Mouse (Mus musculus): ENCODE measurements around the gene Gpr6. TPM values are rescaled to one million over a fixed set of nuclear protein-coding genes. Genes with fewer than 3 reads are reported as not detected.
A peak's percentile ranks its signal among the peaks of the same experiment; 100 is the strongest.

Gpr6 gene
- not detected in 2 replicates for total RNA-seq (2021)
- long read RNA-seq, experiment 1, result 0 reads
- long read RNA-seq, experiment 2, result 0 reads

DNA sequence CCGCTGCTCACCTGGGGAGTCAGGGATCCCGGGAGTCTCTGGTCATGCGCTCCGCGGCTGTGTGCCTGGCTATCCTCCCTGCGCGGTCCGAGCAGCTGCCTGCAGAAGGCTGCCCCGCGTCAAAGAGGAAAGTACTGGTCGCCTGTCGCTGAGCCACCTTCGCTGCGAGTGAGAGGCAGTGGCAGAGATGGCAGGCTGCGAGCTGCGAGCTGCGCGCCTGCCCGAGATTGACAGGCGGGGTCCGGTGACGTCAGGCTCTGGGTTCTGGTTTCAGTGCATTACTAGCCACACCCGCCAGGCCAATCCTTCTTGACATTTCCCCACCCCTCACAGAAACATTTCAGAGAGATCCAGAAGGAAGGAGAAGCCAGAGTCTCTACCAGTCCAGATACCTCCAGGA is at the start of gene Gpr6:
Gene Gpr6, minus strand, starts transcription at position 170 of the 400 bp plus-strand sequence.
- no peak for DNase-seq

DNA sequence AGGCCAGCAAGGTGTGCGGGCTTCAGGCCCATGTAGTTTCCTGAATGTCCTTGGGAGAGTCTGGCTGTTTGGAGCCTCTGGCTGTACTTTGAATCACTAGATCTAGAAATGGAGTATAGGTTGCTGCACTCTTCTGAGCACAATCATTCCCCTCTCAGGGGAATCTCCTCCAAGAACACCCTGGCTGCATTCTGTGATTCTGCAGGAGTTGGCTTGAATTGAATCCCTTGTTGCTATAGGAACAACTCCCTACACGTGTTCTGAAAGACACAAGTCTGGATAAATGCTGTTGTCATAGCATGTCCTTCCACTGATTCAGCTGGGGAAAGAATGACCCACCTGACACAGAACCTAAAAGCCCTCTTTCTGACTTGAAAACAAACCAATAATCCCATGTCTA is 28.0 kb upstream of the Gpr6 start:
- DNase-seq, result no peak

DNA sequence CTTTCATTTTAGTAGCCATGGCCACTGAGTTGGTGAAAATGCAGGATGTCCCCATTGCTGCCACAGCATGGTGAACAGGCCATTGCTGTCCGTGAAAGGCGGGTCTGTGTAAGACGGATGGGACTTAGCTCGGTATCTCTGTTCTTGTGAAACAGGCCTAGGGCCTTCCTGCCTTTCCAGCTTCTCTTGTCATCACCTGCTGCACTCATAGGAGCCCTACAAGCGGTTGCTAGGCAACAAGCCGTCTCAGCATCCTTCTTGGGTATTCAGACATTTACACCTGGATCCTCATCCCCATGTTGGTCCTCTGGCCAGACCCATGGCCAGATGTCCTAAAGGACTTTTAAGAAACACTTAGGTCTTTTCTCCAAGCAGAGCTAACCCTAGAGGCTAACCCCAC is 26.1 kb upstream of the Gpr6 start:
- DNase-seq, result no peak

DNA sequence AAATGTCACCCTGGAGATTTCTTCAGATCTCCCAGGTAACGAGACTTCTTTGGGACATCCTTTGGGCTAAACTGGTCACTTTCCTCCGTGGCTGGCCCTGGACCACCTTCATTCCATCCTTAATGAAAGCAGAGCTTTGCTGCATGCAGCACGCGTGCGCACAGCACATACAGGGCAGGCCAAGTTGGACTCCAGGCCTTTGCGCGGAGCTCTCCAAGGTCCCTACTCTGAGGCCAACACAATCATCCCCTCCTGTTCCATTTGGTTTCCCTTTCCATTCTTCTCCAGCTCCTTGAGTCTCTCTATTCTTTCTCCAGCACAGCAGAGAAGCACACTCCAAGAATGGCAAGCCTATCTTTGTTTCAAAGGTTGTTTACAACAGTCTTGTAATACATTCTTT is 16.8 kb upstream of the Gpr6 start:
- DNase-seq, result peak; percentile 25

DNA sequence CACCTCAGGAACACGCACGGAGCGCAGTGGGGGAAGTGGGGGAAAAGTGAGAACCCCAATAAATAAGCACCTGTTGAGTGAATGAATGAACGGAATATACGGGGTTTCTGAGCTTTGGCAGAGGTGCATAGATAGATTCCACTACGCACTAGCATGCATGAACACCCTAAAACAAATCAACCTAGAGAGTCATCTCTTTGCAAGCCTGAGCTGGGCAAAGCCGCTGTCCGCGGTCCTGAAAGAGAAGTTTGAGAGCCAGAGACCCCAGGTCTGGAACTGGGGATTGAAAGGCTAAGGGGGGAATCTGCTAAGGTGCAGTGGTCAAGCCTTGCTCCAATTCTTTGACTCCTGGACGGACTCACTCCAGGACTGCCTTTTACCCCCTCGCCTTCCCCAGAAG is 389 bp downstream of the Gpr6 start:
- DNase-seq, result peak; percentile 63

DNA sequence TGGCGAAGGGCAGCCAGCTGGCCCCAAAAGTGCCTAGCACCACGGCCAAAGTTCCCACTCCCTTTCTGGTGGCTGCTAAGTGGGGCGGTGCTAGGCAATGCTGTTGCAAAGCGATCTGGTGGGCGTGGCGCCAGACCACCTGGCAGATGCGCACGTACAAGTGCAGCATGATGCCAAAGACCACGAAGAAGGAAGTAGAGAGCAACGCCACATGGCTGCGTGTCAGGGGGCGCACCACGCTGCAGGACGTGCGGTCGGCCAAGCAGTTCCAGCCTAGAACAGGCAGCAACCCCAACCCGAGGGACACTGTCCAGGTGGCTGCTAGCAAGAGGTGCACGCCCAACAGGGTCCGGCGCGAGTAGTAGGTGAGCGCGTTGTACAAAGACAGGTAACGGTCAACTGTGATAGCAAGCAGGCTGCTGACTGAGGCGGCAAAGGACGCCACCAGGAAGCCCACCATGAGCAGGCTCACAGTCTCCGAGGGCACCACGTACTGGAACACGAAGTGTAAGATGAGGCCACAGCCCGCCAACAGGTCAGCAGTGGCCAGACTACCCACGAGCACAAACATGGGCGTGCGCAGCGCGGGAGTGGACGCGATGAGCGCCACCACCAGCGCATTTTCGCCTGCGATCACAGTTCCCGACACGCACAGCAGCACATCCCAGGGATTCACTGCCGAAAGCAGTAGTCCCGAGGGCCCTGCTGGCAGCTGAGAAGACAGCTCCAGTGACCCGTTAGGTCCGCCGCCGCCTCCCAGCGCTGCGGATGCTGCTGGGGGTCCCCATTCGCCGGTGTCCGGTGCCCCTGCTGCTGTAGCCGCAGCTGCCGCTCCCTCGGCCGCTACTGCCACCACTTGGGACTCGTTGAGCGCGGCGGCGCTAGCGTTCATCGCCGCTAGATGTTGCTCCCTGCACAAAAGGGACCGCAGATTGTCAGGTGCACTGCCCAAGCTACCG is 1.1 kb downstream of the Gpr6 start:
- DNase-seq, result no peak

DNA sequence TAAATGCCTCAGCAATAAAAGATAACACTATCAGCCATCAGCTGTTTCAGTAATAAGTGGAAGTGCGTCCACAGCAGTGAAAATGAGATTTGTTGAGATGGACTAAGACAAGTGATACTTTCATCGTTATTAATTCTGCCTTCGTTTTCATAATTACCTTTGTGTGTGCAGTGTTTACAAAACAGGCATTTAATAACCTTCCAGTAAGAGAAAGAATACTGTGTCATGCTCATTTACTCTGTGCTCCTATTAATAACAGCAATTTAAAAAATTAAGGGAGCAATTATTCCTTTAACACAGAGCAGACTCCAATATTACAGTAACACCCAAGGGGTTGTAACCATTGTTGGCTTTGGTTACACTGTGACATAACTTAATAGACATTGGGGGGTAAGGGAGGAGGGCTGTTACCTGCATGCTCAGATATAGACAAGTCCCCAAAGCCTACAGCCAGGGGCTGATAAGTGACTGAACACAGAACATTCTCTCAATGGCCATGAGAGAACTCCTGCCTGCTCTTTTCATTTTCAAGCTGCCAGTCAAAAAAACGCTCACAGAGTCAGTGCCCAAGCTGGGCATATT is 11.7 kb downstream of the Gpr6 start:
- no peak for DNase-seq

DNA sequence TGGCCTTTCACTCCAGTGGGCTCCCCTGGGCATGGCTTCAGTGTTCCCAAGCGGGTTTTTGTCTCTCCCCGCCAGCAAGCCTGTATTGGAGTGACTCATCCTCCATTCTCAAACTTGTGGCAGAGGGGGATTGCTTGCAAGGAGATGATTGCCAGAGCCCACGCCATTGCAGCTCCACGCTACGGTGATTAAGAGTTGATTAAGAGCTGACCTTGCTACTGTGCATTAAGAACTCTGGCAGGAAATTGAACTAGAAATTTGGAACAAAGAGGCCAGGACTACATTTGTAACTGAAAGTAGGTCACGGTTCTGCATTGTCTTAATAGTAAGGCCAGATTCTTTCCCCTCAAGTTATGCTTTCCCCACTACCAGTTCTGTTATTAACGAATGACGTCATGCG is 16.5 kb downstream of the Gpr6 start:
- no peak for DNase-seq

DNA sequence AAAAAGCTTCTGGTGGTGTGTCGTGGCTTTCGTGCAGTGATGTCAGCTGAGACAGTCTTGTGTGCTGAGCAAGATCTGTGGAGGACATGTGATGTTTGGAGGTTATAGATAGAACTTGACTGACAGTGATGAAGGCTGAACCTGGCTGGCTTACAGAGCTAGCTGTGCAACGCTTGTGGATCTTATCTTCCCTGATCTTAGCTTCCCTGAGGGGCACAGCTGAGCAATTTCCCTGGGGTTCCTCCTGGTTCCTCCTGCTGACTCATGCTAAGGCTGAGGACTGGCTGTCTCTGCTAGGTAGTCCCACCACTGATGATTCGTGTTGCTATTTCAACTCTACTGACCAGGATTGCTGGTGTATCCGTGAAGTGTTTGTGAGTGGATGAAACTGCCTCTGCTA is 18.1 kb downstream of the Gpr6 start:
- DNase-seq, result no peak

DNA sequence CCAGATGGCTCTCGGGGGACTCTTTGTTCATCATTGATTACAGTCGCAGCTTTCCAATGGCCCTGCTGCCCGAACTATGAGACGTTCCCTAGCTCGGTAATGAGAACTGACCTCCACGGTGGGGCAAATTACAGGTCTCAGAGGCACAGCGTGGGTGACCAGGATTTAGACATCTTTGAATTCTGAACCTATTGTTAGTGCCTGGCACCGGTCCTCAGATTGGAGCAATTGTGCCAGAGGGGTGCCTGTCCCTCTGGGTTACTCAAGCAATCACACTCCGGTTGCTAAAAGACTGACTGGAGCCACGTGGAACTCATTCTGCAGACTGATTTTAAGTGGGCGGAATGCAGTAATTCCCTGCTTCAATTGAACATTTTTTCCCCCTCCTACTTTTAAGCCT is 29.8 kb downstream of the Gpr6 start:
- DNase-seq, result no peak

DNA sequence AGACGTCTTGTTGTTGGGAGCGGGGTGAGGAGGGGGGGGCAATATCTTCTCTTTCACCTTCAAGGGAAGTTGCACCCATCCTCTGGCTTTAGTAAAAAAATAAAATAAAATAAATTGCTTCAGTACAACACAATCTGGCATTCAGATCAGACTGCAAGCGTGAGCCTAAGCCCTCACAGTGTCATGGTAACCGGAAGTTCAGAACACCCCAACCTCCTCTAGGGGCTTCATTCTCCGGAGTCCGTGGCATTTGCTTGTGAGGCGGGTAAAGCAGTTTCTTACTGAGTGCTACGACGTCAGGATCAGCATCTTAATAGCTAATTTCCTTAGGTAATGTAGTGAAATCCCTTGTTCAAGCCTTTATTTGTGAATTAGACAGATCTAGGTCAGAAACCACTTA is 30.6 kb downstream of the Gpr6 start:
- no peak for DNase-seq

DNA sequence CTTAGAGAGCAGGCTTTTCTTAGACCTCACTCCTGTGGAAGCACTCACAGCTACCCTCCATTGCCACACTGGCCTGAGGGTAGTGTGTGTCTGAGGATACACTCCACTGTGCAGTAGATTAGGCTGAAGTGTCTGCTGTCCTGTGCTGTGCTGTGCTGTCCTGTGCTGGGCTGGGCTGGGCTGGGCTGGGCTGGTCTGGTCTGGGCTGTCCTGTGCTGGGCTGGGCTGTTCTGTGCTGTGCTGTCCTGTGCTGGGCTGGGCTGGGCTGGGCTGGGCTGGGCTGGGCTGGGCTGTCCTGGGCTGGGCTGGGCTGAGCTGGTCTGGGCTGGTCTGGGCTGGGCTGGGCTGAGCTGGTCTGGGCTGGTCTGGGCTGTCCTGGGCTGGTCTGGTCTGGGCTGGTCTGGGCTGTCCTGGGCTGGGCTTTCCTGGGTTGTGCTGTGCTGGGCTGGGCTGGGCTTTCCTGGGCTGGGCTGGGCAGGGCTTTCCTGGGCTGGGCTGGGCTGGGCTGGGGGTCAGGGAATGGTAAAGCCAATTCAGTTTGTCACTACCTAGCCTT is 31.5 kb downstream of the Gpr6 start:
- DNase-seq, result no peak

DNA sequence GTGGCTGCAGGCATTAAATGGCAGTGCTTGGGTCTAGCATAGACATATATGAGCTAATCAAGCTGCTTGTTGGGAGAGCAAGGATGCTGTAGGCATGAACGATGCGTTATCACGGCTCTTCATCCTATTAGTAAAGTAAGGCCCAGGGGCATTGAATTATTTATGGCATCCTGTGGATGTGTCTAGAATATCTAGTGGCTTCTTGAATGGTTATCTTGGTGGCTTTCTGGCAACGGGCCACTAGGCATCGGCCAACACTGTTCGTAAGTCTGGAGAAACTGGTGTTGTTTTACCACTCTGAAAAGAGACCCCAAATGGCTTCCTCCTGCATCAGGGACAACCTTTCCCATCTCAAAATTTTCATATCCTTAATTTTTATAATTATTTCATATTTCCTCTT is 33.6 kb downstream of the Gpr6 start:
- no peak for DNase-seq

DNA sequence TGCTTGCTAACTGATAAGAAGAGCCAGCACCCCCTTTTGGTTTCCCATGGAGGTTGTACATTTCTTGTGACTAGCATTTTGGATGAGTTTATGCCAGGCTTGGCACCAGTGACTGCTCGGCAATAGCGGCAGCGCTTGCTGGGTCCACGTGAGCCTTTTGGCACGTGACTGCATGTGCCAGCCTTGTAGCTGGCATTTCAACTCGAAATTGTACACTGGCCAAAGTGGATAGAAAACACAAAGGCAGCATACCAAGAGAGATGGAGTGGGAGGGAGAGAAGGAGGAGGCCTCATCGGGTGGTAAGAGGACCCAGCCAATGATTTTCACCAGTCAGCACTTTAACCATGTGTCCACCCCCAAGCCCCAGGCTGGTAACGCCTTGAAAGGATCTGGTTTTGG is 34.4 kb downstream of the Gpr6 start:
- peak; percentile 62 for DNase-seq

DNA sequence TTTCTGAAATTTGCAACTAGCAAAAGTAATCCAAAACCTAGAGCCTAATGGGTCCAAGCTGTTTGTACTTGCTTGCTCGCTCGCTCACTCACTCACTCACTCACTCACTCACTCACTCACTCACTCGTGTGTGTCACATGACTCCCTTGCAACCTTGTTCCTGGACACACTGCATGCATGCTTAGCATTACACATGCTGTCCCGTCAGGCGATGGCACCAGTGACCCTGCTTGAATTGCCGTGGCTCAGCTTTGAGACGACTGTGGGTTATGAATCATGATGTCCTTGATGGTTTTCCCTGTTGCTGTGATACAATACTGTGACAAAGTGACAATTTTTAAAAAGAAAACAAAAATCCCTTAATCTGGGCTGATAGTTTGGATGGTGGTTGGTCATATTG is 39.3 kb downstream of the Gpr6 start:
- DNase-seq, result peak; percentile 71

DNA sequence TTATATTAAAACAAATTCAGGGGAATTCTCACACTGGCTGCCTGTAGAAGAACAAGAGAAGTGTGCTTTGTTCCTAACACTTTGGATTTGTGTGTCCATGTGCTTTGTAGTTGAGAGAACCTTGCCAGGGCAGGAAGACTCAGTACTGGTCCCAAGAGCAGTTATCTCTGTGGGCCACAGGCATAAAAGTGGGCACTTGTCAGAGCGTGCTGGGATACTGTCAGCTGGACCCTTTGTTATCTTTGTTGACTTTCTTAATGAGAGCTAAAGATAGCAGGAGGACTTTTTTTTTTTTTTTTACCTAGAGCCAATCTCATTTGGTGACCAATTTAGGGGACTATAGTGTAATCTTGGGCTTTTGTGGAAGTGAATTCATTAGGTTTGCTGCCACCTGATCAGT is 47.2 kb downstream of the Gpr6 start:
- no peak for DNase-seq

DNA sequence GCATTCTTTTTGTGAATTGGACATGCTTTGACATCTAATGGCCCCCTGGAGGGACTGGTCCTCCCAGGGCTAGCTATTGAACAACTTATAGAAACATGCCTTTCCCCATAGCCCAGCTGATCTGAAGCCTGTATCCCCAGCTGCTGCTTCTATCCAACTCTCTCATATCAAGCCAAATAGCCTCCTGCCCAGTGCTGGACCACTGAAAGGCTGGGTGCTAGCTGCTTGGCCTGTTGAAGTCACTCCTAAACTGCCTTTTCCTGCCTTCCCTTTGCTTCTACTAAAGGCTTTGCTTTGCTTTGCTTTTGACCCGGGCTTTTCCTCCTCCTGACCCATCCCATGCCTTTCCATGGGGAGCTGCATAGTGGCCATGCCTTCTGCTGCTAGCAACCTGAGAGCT is 47.7 kb downstream of the Gpr6 start:
- DNase-seq, result no peak

DNA sequence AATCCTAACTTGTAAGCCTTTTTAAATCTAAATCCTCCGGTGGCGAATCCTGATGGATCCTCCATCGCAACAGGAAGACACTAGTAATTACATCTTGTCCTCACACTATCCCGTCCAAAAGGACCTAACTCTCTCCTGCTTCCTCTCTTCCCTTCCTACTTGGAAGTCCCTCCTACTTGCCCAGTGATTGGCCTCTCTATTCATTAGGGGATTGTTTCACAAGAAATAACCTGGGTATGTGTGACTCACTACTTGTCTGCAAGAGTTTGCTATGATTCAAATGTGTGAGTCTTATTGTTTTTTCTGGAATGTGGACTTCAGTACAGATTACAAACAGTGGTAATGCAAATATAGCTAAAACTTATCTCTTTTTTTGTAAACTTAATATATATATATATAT is 49.9 kb downstream of the Gpr6 start:
- DNase-seq, result no peak

Other genes starting within 250 kb of the Gpr6 start
- 24.0 and 28.0 TPM in 2 replicates for gene Cdc40, start 189.0 kb downstream of the Gpr6 start, total RNA-seq (2021)
- 5.6 and 6.9 TPM in 2 replicates for gene Wasf1, start 188.8 kb downstream of the Gpr6 start, total RNA-seq (2021)
- 14.3 and 14.6 TPM in 2 replicates for gene Fig4, start 231.0 kb upstream of the Gpr6 start, total RNA-seq (2021)
- gene Ak9, start 231.7 kb upstream of the Gpr6 start, total RNA-seq (2021), result 0.04 TPM in 1 of 2 replicates, not detected in the other